Mouse (Mus musculus) limb, embryonic 15.5 days (tissue): ENCODE results near the gene Pmf1. TPM values are rescaled to one million over a fixed set of nuclear protein-coding genes. Genes with fewer than 3 reads are reported as not detected.
"Not testable (repeated sequence)": the region's sequence is repeated elsewhere in the genome, so short reads cannot be mapped to it uniquely, and the experiment has no call there.

Source experiments
- ATAC-seq: fragments of 200-750 bp; cut with Nextera tagmentation; 2 replicates; pipeline ENCODE4 v1.8.0; 2017; ENCODE audit warnings: low read depth, moderate TSS enrichment; ENCODE audit not compliant: insufficient number of reproducible peaks, low FRiP score, low TSS enrichment
- H3K27ac ChIP-seq: fragments of 300-500 bp; sonication (generic); 2 replicates; pipeline ENCODE4 v1.5.1; 2015; ENCODE audit warnings: moderate library complexity, mild to moderate bottlenecking, inconsistent platforms
- H3K27me3 ChIP-seq: fragments of 300-500 bp; sonication (generic); 2 replicates; pipeline ENCODE4 v1.6.1; 2015; ENCODE audit warnings: inconsistent platforms
- H3K36me3 ChIP-seq: fragments of 300-500 bp; sonication (generic); 2 replicates; pipeline ENCODE4 v1.6.1; 2015; ENCODE audit warnings: inconsistent platforms
- H3K4me1 ChIP-seq: fragments of 300-500 bp; sonication (generic); 2 replicates; pipeline ENCODE4 v1.6.1; 2015; ENCODE audit warnings: inconsistent platforms
- H3K4me2 ChIP-seq: fragments of 300-500 bp; sonication (generic); 2 replicates; pipeline ENCODE4 v1.6.1; 2015; ENCODE audit warnings: mild to moderate bottlenecking, inconsistent platforms
- H3K4me3 ChIP-seq: fragments of 300-500 bp; sonication (generic); 2 replicates; pipeline ENCODE4 v1.5.1; 2015; ENCODE audit warnings: mild to moderate bottlenecking, inconsistent platforms
- H3K9ac ChIP-seq: fragments of 300-500 bp; sonication (generic); 2 replicates; pipeline ENCODE4 v1.6.1; 2015; ENCODE audit warnings: inconsistent platforms
- H3K9me3 ChIP-seq: fragments of 300-500 bp; sonication (generic); 2 replicates; pipeline ENCODE4 v1.6.1; 2016; ENCODE audit warnings: inconsistent platforms
- WGBS: fragments of 180-500 bp; shearing (Covaris S2); methylation state at CpG from one replicate; pipeline ENCODE4 v1.1.7; 2015; 5-methylcytosine and 5-hydroxymethylcytosine counted together
- polyA plus RNA-seq: library from polyadenylated mRNA; unstranded; fragments of >200 nt; fragmentation: Nextera tagmentation; extraction: Ambion mirVana; gene quantifications from 2 replicates; pipeline ENCODE4 v1.2.1, GENCODE M21; 2015

Gene Pmf1
- polyA plus RNA-seq, 1 experiment from 2014 or later, result 94.9 TPM

- H3K36me3 ChIP-seq, result 0 out of 2 replicates have a peak, but pooled peaks cover 4% of the 10 kb centered on the region
- H3K27ac ChIP-seq, result no peak overlapping the region; the same call in 1 of the 2 replicates
- peaks cover 36% of the 10 kb centered on the region for H3K4me1 ChIP-seq
- peak overlapping the region; percentile 29 for H3K4me3 ChIP-seq
- ATAC-seq, result peak; percentile 72
- 13% methylated on average over 29 of the region's 29 CpGs for WGBS
- 0 out of 2 replicates have a peak, but pooled peaks cover 3% of the 10 kb centered on the region for H3K27me3 ChIP-seq
- no peak overlapping the region for H3K9ac ChIP-seq
- peak overlapping the region; percentile 50 for H3K4me2 ChIP-seq
- H3K9me3 ChIP-seq, result no peaks in the 10 kb centered on the region
These were observed 26.5 kb upstream of the Pmf1 start for GRCm38 (mm10) chr3:88436395-88437201.

DNA sequence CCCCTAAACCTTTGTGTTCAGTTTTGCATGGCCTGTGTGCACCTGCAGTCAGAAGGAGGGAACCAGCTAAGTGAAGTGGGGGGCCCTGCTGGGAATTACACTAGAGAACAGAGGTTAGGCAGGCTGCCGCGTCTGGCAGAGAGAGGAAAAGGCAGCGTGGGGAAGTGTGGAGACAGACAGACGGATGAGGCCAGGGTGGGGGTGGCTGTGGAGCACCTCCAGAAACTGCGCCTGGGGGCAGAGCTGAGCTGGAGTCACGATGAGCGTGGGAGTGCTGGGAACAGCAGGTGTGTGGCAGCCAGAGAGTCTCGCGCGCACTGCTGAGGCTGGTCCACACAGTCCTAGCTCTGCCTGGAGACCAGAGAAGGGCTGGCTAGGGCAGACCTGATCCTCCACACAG is 25.4 kb upstream of the Pmf1 start:
- no peak overlapping the region for H3K4me2 ChIP-seq
- H3K9me3 ChIP-seq, result no peaks in the 10 kb centered on the region
- H3K36me3 ChIP-seq, result 0 out of 2 replicates have a peak, but pooled peaks cover 4% of the 10 kb centered on the region
- H3K27ac ChIP-seq, result no peak overlapping the region
- no peak overlapping the region for H3K4me3 ChIP-seq
- H3K4me1 ChIP-seq, result peaks cover 29% of the 10 kb centered on the region
- no peak overlapping the region for H3K9ac ChIP-seq
- 52% methylated on average over 10 of the region's 10 CpGs for WGBS
- 0 out of 2 replicates have a peak, but pooled peaks cover 3% of the 10 kb centered on the region for H3K27me3 ChIP-seq
- ATAC-seq, result no peak

DNA sequence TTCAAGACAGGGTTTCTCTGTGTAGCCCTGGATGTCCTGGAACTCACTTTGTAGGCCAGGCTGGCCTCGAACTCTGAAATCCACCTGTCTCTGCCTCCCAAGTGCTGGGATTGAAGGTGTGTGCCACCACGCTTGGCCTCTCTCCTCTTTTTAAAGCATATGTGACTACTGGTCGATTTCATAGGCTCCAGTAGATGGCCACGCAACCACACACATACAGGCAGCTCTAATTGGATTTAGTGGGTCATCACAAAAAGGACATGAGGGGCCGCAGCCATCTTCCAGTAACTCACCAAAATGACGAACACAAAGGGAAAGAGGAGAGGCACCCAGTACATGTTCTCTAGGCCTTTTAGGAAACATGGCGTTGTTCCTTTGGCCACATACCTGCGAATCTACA is 18.5 kb upstream of the Pmf1 start:
- 72% methylated on average over 8 of the region's 8 CpGs for WGBS
- not testable (repeated sequence) for H3K4me2 ChIP-seq, H3K36me3 ChIP-seq, ATAC-seq, H3K9me3 ChIP-seq, H3K9ac ChIP-seq, H3K27me3 ChIP-seq, H3K4me3 ChIP-seq, H3K4me1 ChIP-seq, H3K27ac ChIP-seq

GRCm38 (mm10) chr3:88427342-88427905 is 17.3 kb upstream of the Pmf1 start:
- no peak for ATAC-seq
- Histone ChIP-seq H3K4me1 (peaks cover 17% of the 10 kb centered on the region), H3K4me2 (no peak overlapping the region), H3K4me3 (no peak overlapping the region), H3K27me3 (no peaks in the 10 kb centered on the region), H3K9me3 (no peaks in the 10 kb centered on the region), H3K36me3 (no peaks in the 10 kb centered on the region), H3K27ac (no peak overlapping the region), H3K9ac (no peak overlapping the region)
- WGBS, result 81% methylated on average over 4 of the region's 4 CpGs

DNA sequence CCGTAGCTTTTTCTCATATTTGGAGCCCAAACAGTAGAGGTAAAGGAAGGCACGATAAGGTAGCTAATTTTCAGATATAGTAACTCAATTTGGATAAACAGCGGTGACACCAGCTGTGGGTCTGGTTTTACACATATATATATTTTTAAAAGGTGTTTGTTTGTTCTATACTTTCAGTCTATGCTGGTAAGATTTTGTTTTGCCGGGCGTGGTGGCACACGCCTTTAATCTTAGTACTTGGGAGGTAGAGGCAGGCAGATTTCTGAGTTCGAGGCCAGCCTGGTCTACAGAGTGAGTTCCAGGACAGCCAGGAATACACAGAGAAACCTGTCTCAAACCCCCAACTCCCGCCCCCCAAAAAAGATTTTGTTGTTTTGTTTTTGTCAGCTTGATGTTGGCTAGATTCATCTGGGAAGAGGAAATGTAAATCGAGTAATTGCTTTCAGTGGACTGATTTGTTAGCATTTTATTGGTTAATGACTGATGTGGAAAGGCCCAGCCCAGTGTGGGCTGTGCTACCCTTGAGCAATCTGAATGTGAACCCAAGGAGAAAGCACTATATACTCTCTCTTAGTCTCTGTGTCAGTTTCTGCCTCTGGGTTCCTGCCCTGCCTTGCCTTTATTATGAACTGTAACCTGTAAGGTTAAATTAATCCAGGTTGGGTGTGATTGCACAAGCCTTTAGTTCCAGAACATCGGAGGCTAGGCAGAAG is 15.7 kb upstream of the Pmf1 start:
- no peaks in the 10 kb centered on the region for H3K9me3 ChIP-seq
- H3K27ac ChIP-seq, result no peak overlapping the region

GRCm38 (mm10) chr3:88425330-88425689 is 15.2 kb upstream of the Pmf1 start:
- H3K4me2 ChIP-seq, result peak overlapping the region; percentile 37; the same call in 1 of the 2 replicates
- H3K4me1 ChIP-seq, result peaks cover 24% of the 10 kb centered on the region
- H3K27me3 ChIP-seq, result no peaks in the 10 kb centered on the region
- H3K9me3 ChIP-seq, result no peaks in the 10 kb centered on the region
- peak overlapping the region; percentile 51; the same call in 1 of the 2 replicates for H3K27ac ChIP-seq
- H3K4me3 ChIP-seq, result peak overlapping the region; percentile 79
- 5% methylated on average over 2 of the region's 2 CpGs for WGBS
- no peak for ATAC-seq
- H3K9ac ChIP-seq, result no peak overlapping the region
- H3K36me3 ChIP-seq, result peaks cover 12% of the 10 kb centered on the region

More for the DNA sequence above, 15.7 kb upstream of the Pmf1 start:
- 79% methylated on average over 10 of the region's 10 CpGs for WGBS
- no peak for ATAC-seq
- Histone ChIP-seq H3K4me3 (no peak overlapping the region), H3K4me2 (peak overlapping the region; percentile 37; the same call in 1 of the 2 replicates), H3K9ac (no peak overlapping the region), H3K27me3 (no peaks in the 10 kb centered on the region), H3K4me1 (peaks cover 24% of the 10 kb centered on the region), H3K36me3 (peaks cover 6% of the 10 kb centered on the region)

- Histone ChIP-seq H3K4me3 (peak within 1 kb of the TSS; percentile 79), H3K9me3 (no peaks in the 10 kb centered on the region), H3K9ac (peak within 1 kb of the TSS; percentile 53), H3K27me3 (no peaks in the 10 kb centered on the region), H3K4me2 (peak within 1 kb of the TSS; percentile 89), H3K36me3 (peaks cover 17% of the 10 kb centered on the region), H3K27ac (peak within 1 kb of the TSS; percentile 51), H3K4me1 (peaks cover 24% of the 10 kb centered on the region)
- peak; percentile 97 for ATAC-seq
- under 1% methylated on average over 35 of the region's 35 CpGs for WGBS
These were observed 14.6 kb upstream of the Pmf1 start, which contains the start of gene Slc25a44 for GRCm38 (mm10) chr3:88424605-88425329. Slc25a44 (minus strand) TSS chr3:88425139.

- H3K4me2 ChIP-seq, result no peak overlapping the region
These were observed 12.0 kb upstream of the Pmf1 start for GRCm38 (mm10) chr3:88422020-88422720.

GRCm38 (mm10) chr3:88420771-88421170 is 10.6 kb upstream of the Pmf1 start:
- Histone ChIP-seq H3K36me3 (peaks cover 54% of the 10 kb centered on the region), H3K4me2 (no peak overlapping the region), H3K4me1 (peaks cover 24% of the 10 kb centered on the region), H3K4me3 (no peak overlapping the region), H3K9me3 (no peaks in the 10 kb centered on the region), H3K27me3 (no peaks in the 10 kb centered on the region), H3K9ac (no peak overlapping the region), H3K27ac (no peak overlapping the region)
- ATAC-seq, result no peak
- 95% methylated on average over 19 of the region's 19 CpGs for WGBS

More at GRCm38 (mm10) chr3:88422020-88422720, 12.0 kb upstream of the Pmf1 start:
- no peak for ATAC-seq
- Histone ChIP-seq H3K27me3 (no peaks in the 10 kb centered on the region), H3K4me3 (no peak overlapping the region), H3K9ac (no peak overlapping the region), H3K36me3 (peaks cover 42% of the 10 kb centered on the region), H3K27ac (no peak overlapping the region), H3K9me3 (no peaks in the 10 kb centered on the region), H3K4me1 (peaks cover 24% of the 10 kb centered on the region)
- 57% methylated on average over 9 of the region's 9 CpGs for WGBS

DNA sequence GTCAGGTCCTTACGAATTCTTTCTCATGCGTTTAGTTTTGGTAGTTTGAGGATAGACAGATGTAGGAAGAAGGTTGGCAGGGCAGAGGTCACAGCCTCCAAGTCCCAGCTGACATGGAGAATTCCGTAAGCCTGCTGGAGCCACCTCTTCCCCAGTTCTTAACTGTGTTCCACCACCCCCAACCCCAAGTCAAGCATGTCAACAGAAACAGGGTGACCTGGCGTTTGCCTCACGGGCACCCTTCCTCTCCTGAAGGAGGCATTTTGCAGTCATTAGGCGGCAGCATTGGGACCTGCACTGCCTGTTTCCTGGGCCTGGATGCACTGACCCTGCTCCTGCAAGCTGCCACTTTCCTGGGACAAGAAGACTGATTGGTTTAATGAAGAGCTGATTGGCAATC is 7.9 kb upstream of the Pmf1 start:
- Histone ChIP-seq H3K4me2 (no peak overlapping the region), H3K27ac (no peak overlapping the region), H3K4me1 (peaks cover 12% of the 10 kb centered on the region), H3K36me3 (peaks cover 80% of the 10 kb centered on the region), H3K27me3 (no peaks in the 10 kb centered on the region), H3K9me3 (no peaks in the 10 kb centered on the region), H3K9ac (no peak overlapping the region), H3K4me3 (no peak overlapping the region)
- whole genome bisulfite sequencing, result 85% methylated on average over 6 of the region's 6 CpGs
- no peak for ATAC-seq

DNA sequence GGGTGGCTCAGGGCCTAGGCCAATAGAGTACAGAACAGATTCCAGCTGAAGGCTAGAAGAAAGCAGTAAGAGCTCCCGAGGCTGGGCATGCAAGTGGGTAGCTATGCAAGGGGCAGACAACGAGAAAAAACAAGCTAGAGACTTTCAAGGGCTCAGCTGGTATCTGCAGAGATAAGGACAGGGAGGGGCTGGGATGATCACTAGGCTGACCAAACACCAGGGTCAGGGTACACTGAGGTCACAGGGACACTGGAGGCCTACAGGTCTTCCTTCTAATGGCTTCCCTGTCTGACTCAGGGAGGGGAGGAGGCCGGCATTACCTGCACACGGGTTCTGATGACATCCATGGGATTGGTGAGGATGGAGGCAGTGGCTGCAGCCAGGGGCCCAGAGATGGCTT is 5.5 kb upstream of the Pmf1 start:
- H3K4me3 ChIP-seq, result no peak overlapping the region
- WGBS, result 88% methylated on average over 4 of the region's 4 CpGs
- H3K36me3 ChIP-seq, result peaks cover 92% of the 10 kb centered on the region

More for the DNA sequence above, 5.5 kb upstream of the Pmf1 start:
- Histone ChIP-seq H3K4me1 (peaks cover 5% of the 10 kb centered on the region), H3K27me3 (no peaks in the 10 kb centered on the region), H3K4me2 (no peak overlapping the region), H3K9ac (no peak overlapping the region), H3K27ac (no peak overlapping the region), H3K9me3 (no peaks in the 10 kb centered on the region)
- no peak for ATAC-seq
